ENCODE assay signal across 7 mouse cellular contexts in genomic region chr8:61756971-61757965, GRCm38 (mm10).
DNase-seq lines count a peak whose midpoint lies in the region; ATAC-seq lines count a peak whose summit lies in the region.

No protein-coding gene starts in this region.

- no peak overlapping the region for H3K27ac ChIP-seq in lung, embryonic 16.5 days (ENCODE audit: low read length)
- H3K27ac ChIP-seq in forebrain, embryonic 13.5 days, result no peak overlapping the region
- H3K27ac ChIP-seq in limb, embryonic 13.5 days, result peak overlapping the region; percentile 72

- ATAC-seq in lung, embryonic 16.5 days (ENCODE audit: low read depth), result peak; percentile 39; the same call in 1 of the 2 replicates
- peak; percentile 16 for ATAC-seq in forebrain, embryonic 13.5 days
- peak; percentile 62 for ATAC-seq in limb, embryonic 13.5 days (ENCODE audit: low FRiP score, low read depth)

- WGBS in lung, embryonic 16.5 days, result 21% methylated on average over 18 of the region's 18 CpGs
- WGBS in forebrain, embryonic 13.5 days, result 40% methylated on average over 18 of the region's 18 CpGs
- WGBS in limb, embryonic 13.5 days, result 9% methylated on average over 18 of the region's 18 CpGs

- no peak overlapping the region for H3K9ac ChIP-seq in lung, embryonic 16.5 days (ENCODE audit: low read length)
- H3K9ac ChIP-seq in forebrain, embryonic 13.5 days, result 0 out of 2 replicates have a peak overlapping the region, but pooled peaks have one; percentile 30
- peak overlapping the region; percentile 53 for H3K9ac ChIP-seq in limb, embryonic 13.5 days

- H3K27me3 ChIP-seq in lung, embryonic 16.5 days (ENCODE audit: control insufficient read depth, insufficient read depth, low read depth, low read length), result no peaks in the 10 kb centered on the region
- H3K27me3 ChIP-seq in forebrain, embryonic 13.5 days, result no peaks in the 10 kb centered on the region
- peaks cover 5% of the 10 kb centered on the region; the same call in 1 of the 2 replicates for H3K27me3 ChIP-seq in limb, embryonic 13.5 days

- H3K36me3 ChIP-seq in lung, embryonic 16.5 days (ENCODE audit: control insufficient read depth, insufficient read depth, low read length), result no peaks in the 10 kb centered on the region
- peaks cover 12% of the 10 kb centered on the region; the same call in 1 of the 2 replicates for H3K36me3 ChIP-seq in forebrain, embryonic 13.5 days (ENCODE audit: poor library complexity, severe bottlenecking)
- peaks cover 22% of the 10 kb centered on the region for H3K36me3 ChIP-seq in limb, embryonic 13.5 days

- H3K4me2 ChIP-seq in lung, embryonic 16.5 days (ENCODE audit: low read depth, low read length), result peak overlapping the region; percentile 23
- peak overlapping the region; percentile 84 for H3K4me2 ChIP-seq in forebrain, embryonic 13.5 days
- H3K4me2 ChIP-seq in limb, embryonic 13.5 days (replicated peaks), result peak overlapping the region; percentile 74

- peaks cover 4% of the 10 kb centered on the region; the same call in 1 of the 2 replicates for H3K4me1 ChIP-seq in lung, embryonic 16.5 days (replicated peaks; ENCODE audit: control insufficient read depth, insufficient read depth, low read length)
- peaks cover 29% of the 10 kb centered on the region for H3K4me1 ChIP-seq in forebrain, embryonic 13.5 days
- peaks cover 44% of the 10 kb centered on the region for H3K4me1 ChIP-seq in limb, embryonic 13.5 days

- no peak overlapping the region for H3K4me3 ChIP-seq in lung, embryonic 16.5 days (ENCODE audit: low read length)
- H3K4me3 ChIP-seq in forebrain, embryonic 13.5 days, result peak overlapping the region; percentile 15
- peak overlapping the region; percentile 69 for H3K4me3 ChIP-seq in limb, embryonic 13.5 days

- DNase-seq in lung, postnatal 4 days, result no peak
- peak; percentile 10 for DNase-seq in yolk sac, embryonic 10.5 days (ENCODE audit: low spot score)
- DNase-seq in c-Kit-positive CD71-positive TER-119-positive erythroid progenitor cells, embryonic 14.5 days (ENCODE audit: low spot score), result no peak
- DNase-seq in adrenal gland, postnatal 36 days, result no peak

- H3K9me3 ChIP-seq in lung, embryonic 16.5 days (ENCODE audit: control insufficient read depth, low read length), result no peaks in the 10 kb centered on the region
- no peaks in the 10 kb centered on the region for H3K9me3 ChIP-seq in forebrain, embryonic 13.5 days (replicated peaks)
- H3K9me3 ChIP-seq in limb, embryonic 13.5 days, result no peaks in the 10 kb centered on the region

Comparison
In these comparisons a context has a peak if more than half of its experiments do, and no peak if none do; other contexts are left out.
1. H3K4me2 ChIP-seq: peak in every context shown above with its lines; median percentile 84 in forebrain, embryonic 13.5 days; 74 in limb, embryonic 13.5 days; 23 in lung, embryonic 16.5 days.